Mouse (Mus musculus) myocyte (in vitro differentiated cells): ENCODE data around the gene Lamb2.

ENCODE experiments used
- POLR2A ChIP-seq: IDR thresholded peaks from one replicate; pipeline ENCODE4 v1.6.1; 2011; ENCODE audit warnings: low read depth, mild to moderate bottlenecking, control low read depth, moderate library complexity; ENCODE audit not compliant: insufficient read length
- USF1 ChIP-seq: IDR thresholded peaks from one replicate; pipeline ENCODE4 v1.6.1; 2011; ENCODE audit warnings: low read depth, mild to moderate bottlenecking, control low read depth, moderate library complexity

- TF ChIP-seq POLR2A (no peak), USF1 (no peak)
These were observed 23.6 kb upstream of the Lamb2 start for GRCm38 (mm10) chr9:108455747-108456571.
